Mouse (Mus musculus) CH12.LX (cell line): Measurements from ENCODE around the gene Msantd1. TPM values are rescaled to one million over a fixed set of nuclear protein-coding genes. Genes with fewer than 3 reads are reported as not detected.

Source experiments
- DNase-seq: peaks from one replicate; pipeline ENCODE4 v3.0.0-alpha.2; 2013; ENCODE audit errors: extremely low read depth
- H3K27ac ChIP-seq: 2 replicates; pipeline ENCODE4 v1.5.1; 2012; ENCODE audit warnings: low read depth, mild to moderate bottlenecking, control low read depth, moderate library complexity; ENCODE audit not compliant: insufficient read depth
- H3K27me3 ChIP-seq: replicated peaks from 2 replicates; pipeline ENCODE3; 2012; ENCODE audit warnings: inconsistent platforms
- H3K36me3 ChIP-seq, 2 experiments: replicated peaks in 1 of 2; 2 replicates each; pipeline versions ENCODE3 to v1.6.1; 2012; ENCODE audit warnings: inconsistent platforms in 1 of 2, low read length in 1 of 2, mild to moderate bottlenecking in 1 of 2, mixed read lengths in 1 of 2, moderate library complexity in 1 of 2; ENCODE audit not compliant: control insufficient read depth in 1 of 2, insufficient read depth in 1 of 2
- H3K4me1 ChIP-seq, 2 experiments: 2 replicates each; pipeline ENCODE4 v1.6.1; 2012; ENCODE audit warnings: inconsistent platforms in 1 of 2, moderate library complexity in 1 of 2; ENCODE audit not compliant: insufficient read depth in 2 of 2, control insufficient read depth in 1 of 2
- H3K4me2 ChIP-seq: 2 replicates; pipeline ENCODE4 v1.6.1; 2012; ENCODE audit warnings: low read depth, mild to moderate bottlenecking, control low read depth; ENCODE audit not compliant: poor library complexity, insufficient read depth, severe bottlenecking
- H3K4me3 ChIP-seq, 3 experiments: fragments of 150-350 bp in 1 of 3; sonication (generic) in 1 of 3; replicated peaks in 1 of 3; 2 replicates each; pipeline versions ENCODE3 to v1.5.1; 2011 to 2012; ENCODE audit warnings: low read depth in 2 of 3, low read length in 2 of 3, mild to moderate bottlenecking in 2 of 3, moderate library complexity in 2 of 3, control low read depth in 1 of 3, improper control_type of control experiment in 1 of 3, inconsistent platforms in 1 of 3, mixed read lengths in 1 of 3; ENCODE audit not compliant: poor library complexity in 1 of 3
- H3K79me2 ChIP-seq: replicated peaks from 2 replicates; pipeline ENCODE4 v1.6.1; 2012; ENCODE audit warnings: mild to moderate bottlenecking, moderate library complexity; ENCODE audit not compliant: control insufficient read depth, poor library complexity, insufficient read depth, severe bottlenecking; ENCODE audit errors: extremely low read depth
- H3K9ac ChIP-seq: 2 replicates; pipeline ENCODE4 v1.6.1; 2012; ENCODE audit warnings: low read depth, mild to moderate bottlenecking, control low read depth, moderate library complexity; ENCODE audit not compliant: insufficient read depth
- H3K9me3 ChIP-seq: replicated peaks from 2 replicates; pipeline ENCODE3; 2012; ENCODE audit warnings: low read length, inconsistent platforms, mixed read lengths
- CHD1 ChIP-seq: IDR thresholded peaks from 2 replicates; pipeline ENCODE4 v1.6.1; 2012; ENCODE audit warnings: low read depth, low read length, improper control_type of control experiment, inconsistent platforms
- CTCF ChIP-seq, 2 experiments: IDR thresholded peaks in 1 of 2; conservative IDR thresholded peaks in 1 of 2; 2 replicates each; pipeline ENCODE4 v1.5.1; 2011 to 2012; ENCODE audit warnings: low read depth in 2 of 2, low read length in 2 of 2, improper control_type of control experiment in 1 of 2, inconsistent platforms in 1 of 2, mild to moderate bottlenecking in 1 of 2, moderate library complexity in 1 of 2
- ELF1 ChIP-seq: IDR thresholded peaks from 2 replicates; pipeline ENCODE4 v1.6.1; 2014; ENCODE audit warnings: low read depth, mild to moderate bottlenecking, inconsistent platforms, low read length, improper control_type of control experiment
- ETS1 ChIP-seq: conservative IDR thresholded peaks from 2 replicates; pipeline ENCODE4 v1.6.1; 2012; ENCODE audit warnings: low read depth, mild to moderate bottlenecking, inconsistent platforms, low read length, improper control_type of control experiment, moderate library complexity
- IRF4 ChIP-seq: IDR thresholded peaks from 2 replicates; pipeline ENCODE4 v1.6.1; 2014; ENCODE audit warnings: low read depth, mild to moderate bottlenecking, inconsistent platforms, low read length, improper control_type of control experiment
- MAFK ChIP-seq: IDR thresholded peaks from 2 replicates; pipeline ENCODE4 v1.6.1; 2011; ENCODE audit warnings: low read length, improper control_type of control experiment; ENCODE audit not compliant: insufficient replicate concordance
- MAX ChIP-seq: IDR thresholded peaks from 2 replicates; pipeline ENCODE4 v1.6.1; 2011; ENCODE audit warnings: low read length, improper control_type of control experiment
- POLR2AphosphoS2 ChIP-seq: IDR thresholded peaks from 2 replicates; pipeline ENCODE4 v1.6.1; 2011; ENCODE audit warnings: low read depth, low read length, improper control_type of control experiment
- RCOR1 ChIP-seq: conservative IDR thresholded peaks from 2 replicates; pipeline ENCODE4 v1.6.1; 2012; ENCODE audit warnings: low read depth, mild to moderate bottlenecking, inconsistent platforms, low read length, improper control_type of control experiment
- SIN3A ChIP-seq: IDR thresholded peaks from 2 replicates; pipeline ENCODE4 v1.6.1; 2012; ENCODE audit warnings: low read length, improper control_type of control experiment, inconsistent platforms
- SMC3 ChIP-seq: IDR thresholded peaks from 2 replicates; pipeline ENCODE4 v1.6.1; 2011; ENCODE audit warnings: low read depth, low read length, improper control_type of control experiment
- TBP ChIP-seq: conservative IDR thresholded peaks from 2 replicates; pipeline ENCODE4 v1.6.1; 2011; ENCODE audit warnings: low read depth, low read length, improper control_type of control experiment
- TCF12 ChIP-seq: IDR thresholded peaks from 2 replicates; pipeline ENCODE4 v1.6.1; 2014; ENCODE audit warnings: low read depth, mild to moderate bottlenecking, inconsistent platforms, low read length, improper control_type of control experiment
- USF1 ChIP-seq: IDR thresholded peaks from 2 replicates; pipeline ENCODE4 v1.6.1; 2014; ENCODE audit warnings: low read depth, mild to moderate bottlenecking, inconsistent platforms, low read length, improper control_type of control experiment
- USF2 ChIP-seq: conservative IDR thresholded peaks from 2 replicates; pipeline ENCODE4 v1.6.1; 2011; ENCODE audit warnings: low read depth, low read length, improper control_type of control experiment
- ZMIZ1 ChIP-seq: IDR thresholded peaks from 2 replicates; pipeline ENCODE4 v1.6.1; 2012; ENCODE audit warnings: low read depth, mild to moderate bottlenecking, inconsistent platforms, low read length, improper control_type of control experiment
- ZNF384 ChIP-seq: IDR thresholded peaks from 2 replicates; pipeline ENCODE4 v1.6.1; 2012; ENCODE audit warnings: low read depth, low read length, improper control_type of control experiment, inconsistent platforms
- dilution Hi-C: fragments of 300-500 bp; cut with MboI; formaldehyde crosslinking; loops from 2 replicates; pipeline ENCODE4 v1.14.3; 2020; ENCODE audit warnings: low sequenced_read_pairs; ENCODE audit not compliant: extremely low pct_unique_long_range_greater_than_20kb, extremely low pct_ligation_motif_present
- in situ Hi-C: fragments of 300-500 bp; cut with MboI; formaldehyde crosslinking; loops from 3 replicates; pipeline ENCODE4 v1.14.3; 2019; ENCODE audit warnings: low sequenced_read_pairs, low pct_ligation_motif_present, low pct_unique_long_range_greater_than_20kb, mixed read lengths
- polyA plus RNA-seq: library from polyadenylated mRNA; unstranded; fragments of >175 nt; gene quantifications from 2 replicates; pipeline ENCODE4 v1.2.1, GENCODE M21; 2012; ENCODE audit warnings: low read depth; ENCODE audit not compliant: insufficient read length
- total RNA-seq, 2 experiments: library from RNA; depleted of rRNA; stranded (reverse); fragments of 300-350 nt in 1 of 2; fragments of >200 nt in 1 of 2; gene quantifications; 2 replicates each; pipeline ENCODE4 v1.2.3; 2012 to 2014

Gene Msantd1
- total and polyA plus RNA-seq, 3 experiments = 0.36 to 1.1 (median 0.38) TPM

- H3K4me1 ChIP-seq = peaks cover 0 to 7% of the 10 kb centered on the region in 2 experiments; a peak in 1 of 4 replicates
Measured at GRCm38 (mm10) chr5:34918785-34919184, 11.0 kb downstream of the Msantd1 start.

GRCm38 (mm10) chr5:34922531-34922930 is 14.7 kb downstream of the Msantd1 start:
- Histone ChIP-seq H3K79me2 (no peaks in the 10 kb centered on the region), H3K4me1 (peaks cover 3 to 12% of the 10 kb centered on the region in 2 experiments; a peak in 2 of 4 replicates), H3K27ac (no peak overlapping the region), H3K9ac (no peak overlapping the region), H3K27me3 (no peaks in the 10 kb centered on the region), H3K4me2 (no peak overlapping the region), H3K9me3 (no peaks in the 10 kb centered on the region), H3K36me3 (peaks cover 6 to 38% of the 10 kb centered on the region in 2 experiments), H3K4me3 (no peak overlapping the region)
- in situ Hi-C loops (no loop called here), dilution Hi-C loops (no loop called here)
- DNase-seq = no peak
- no peak for TF ChIP-seq ETS1
- no peak for TF ChIP-seq CTCF (conservative IDR thresholded peaks at IDR 0.05 in 1 of 2, IDR thresholded peaks at IDR 0.05 in 1 of 2; ENCODE audit: low read depth in 2 of 2, low read length in 2 of 2)
- TF ChIP-seq RCOR1 = no peak
- no peak for TF ChIP-seq ZMIZ1
- no peak for TF ChIP-seq USF2
- TF ChIP-seq SIN3A = no peak
- TF ChIP-seq TCF12 = no peak
- TF ChIP-seq POLR2AphosphoS2 = no peak
- TF ChIP-seq CHD1 = no peak
- no peak for TF ChIP-seq IRF4
- TF ChIP-seq ELF1 = no peak
- no peak for TF ChIP-seq TBP
- no peak for TF ChIP-seq ZNF384
- TF ChIP-seq USF1 = no peak
- TF ChIP-seq SMC3 = no peak

More at GRCm38 (mm10) chr5:34918785-34919184, 11.0 kb downstream of the Msantd1 start:
- no peaks in the 10 kb centered on the region for H3K9me3 ChIP-seq
- no peak overlapping the region for H3K4me2 ChIP-seq
- no peaks in the 10 kb centered on the region for H3K79me2 ChIP-seq
- H3K9ac ChIP-seq = no peak overlapping the region
- dilution Hi-C loops = no loop called here
- DNase-seq = no peak
- no peaks in the 10 kb centered on the region for H3K27me3 ChIP-seq
- H3K36me3 ChIP-seq = peaks cover 6 to 27% of the 10 kb centered on the region in 2 experiments
- no peak overlapping the region for H3K27ac ChIP-seq
- H3K4me3 ChIP-seq = no peak overlapping the region
- TF ChIP-seq MAX = no peak
- no peak for TF ChIP-seq ZMIZ1
- TF ChIP-seq MAFK = no peak
- TF ChIP-seq, all 38 proteins: peak for 0
- in situ Hi-C loops = loop anchor here (5.0 kb wide), 1 partner anchor 119 kb away; no protein-coding TSS in a partner anchor
